Mouse (Mus musculus): ENCODE measurements around the gene Vps53. TPM values are rescaled to one million over a fixed set of nuclear protein-coding genes. Genes with fewer than 3 reads are reported as not detected.

Vps53 gene
- polyA plus RNA-seq, 1 experiment = 22.2 TPM

- Histone ChIP-seq H3K4me1 (ENCODE audit: control insufficient read depth, insufficient read depth, low read length) (no peaks in the 10 kb centered on the region; the same call in 1 of the 2 replicates), H3K4me3 (replicated peaks; ENCODE audit: extremely low read depth, low read depth, low read length) (no peak overlapping the region)
- DNase-seq = no peak
- TF ChIP-seq CTCF (IDR thresholded peaks at IDR 0.05; ENCODE audit: insufficient read depth, low read length) (no peak), POLR2A (IDR thresholded peaks at IDR 0.05; ENCODE audit: borderline replicate concordance, extremely low read depth, low read depth, low read length) (no peak)
- WGBS = 90% methylated on average over 5 of the region's 5 CpGs
Measured at GRCm38 (mm10) chr11:76052496-76052895, 127.0 kb downstream of the Vps53 start.

GRCm38 (mm10) chr11:76050967-76051512 lies 128.4 kb downstream of the Vps53 start:
- H3K4me1 ChIP-seq (ENCODE audit: control insufficient read depth, insufficient read depth, low read length) = no peaks in the 10 kb centered on the region; the same call in 1 of the 2 replicates
- WGBS = 52% methylated on average over 5 of the region's 5 CpGs
- TF ChIP-seq POLR2A (IDR thresholded peaks at IDR 0.05; ENCODE audit: borderline replicate concordance, extremely low read depth, low read depth, low read length) (no peak), CTCF (IDR thresholded peaks at IDR 0.05; ENCODE audit: insufficient read depth, low read length) (no peak)

GRCm38 (mm10) chr11:76050509-76050908 lies 128.9 kb downstream of the Vps53 start:
- 53% methylated on average over 3 of the region's 3 CpGs for WGBS
- TF ChIP-seq POLR2A (IDR thresholded peaks at IDR 0.05; ENCODE audit: borderline replicate concordance, extremely low read depth, low read depth, low read length) (no peak), CTCF (IDR thresholded peaks at IDR 0.05; ENCODE audit: insufficient read depth, low read length) (no peak)
- DNase-seq = no peak
- H3K4me1 ChIP-seq (ENCODE audit: control insufficient read depth, insufficient read depth, low read length) = no peaks in the 10 kb centered on the region; the same call in 1 of the 2 replicates
- no peak overlapping the region for H3K4me3 ChIP-seq (replicated peaks; ENCODE audit: extremely low read depth, low read depth, low read length)

More at GRCm38 (mm10) chr11:76050967-76051512, 128.4 kb downstream of the Vps53 start:
- DNase-seq = no peak
- no peak overlapping the region for H3K4me3 ChIP-seq (replicated peaks; ENCODE audit: extremely low read depth, low read depth, low read length)

GRCm38 (mm10) chr11:76045367-76045766 lies 134.1 kb downstream of the Vps53 start:
- no peak for DNase-seq
- peaks cover 9% of the 10 kb centered on the region for H3K4me1 ChIP-seq (ENCODE audit: control insufficient read depth, insufficient read depth, low read length)
- 50% methylated on average over 6 of the region's 6 CpGs for WGBS

DNA sequence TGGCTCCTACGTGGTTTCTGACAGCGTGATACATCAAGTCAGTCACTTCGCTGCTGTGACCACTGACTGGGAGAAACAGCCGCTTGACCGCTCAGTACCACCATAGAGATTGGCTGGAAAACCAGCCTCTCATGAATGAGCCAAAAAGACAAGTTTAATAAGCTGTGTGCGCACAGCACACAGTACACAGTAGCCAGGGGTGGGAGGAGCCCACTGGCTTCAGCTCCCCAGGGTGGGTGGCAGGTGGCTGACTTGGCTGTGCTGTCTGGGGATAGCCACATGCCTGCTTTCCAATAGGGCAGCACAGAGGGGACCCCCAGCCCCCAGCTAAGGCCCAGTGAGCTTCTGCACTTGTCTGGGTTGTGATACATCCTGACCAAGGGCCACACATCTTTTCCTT lies 135.0 kb downstream of the Vps53 start:
- Histone ChIP-seq H3K4me1 (ENCODE audit: control insufficient read depth, insufficient read depth, low read length) (peaks cover 9% of the 10 kb centered on the region), H3K4me3 (replicated peaks; ENCODE audit: extremely low read depth, low read depth, low read length) (no peak overlapping the region)
- DNase-seq = no peak
- TF ChIP-seq POLR2A (IDR thresholded peaks at IDR 0.05; ENCODE audit: borderline replicate concordance, extremely low read depth, low read depth, low read length) = no peak
- TF ChIP-seq CTCF (IDR thresholded peaks at IDR 0.05; ENCODE audit: insufficient read depth, low read length) = no peak
- 91% methylated on average over 6 of the region's 6 CpGs for WGBS

More at GRCm38 (mm10) chr11:76045367-76045766, 134.1 kb downstream of the Vps53 start:
- H3K4me3 ChIP-seq (replicated peaks; ENCODE audit: extremely low read depth, low read depth, low read length) = no peak overlapping the region
- TF ChIP-seq POLR2A (IDR thresholded peaks at IDR 0.05; ENCODE audit: borderline replicate concordance, extremely low read depth, low read depth, low read length) (no peak), CTCF (IDR thresholded peaks at IDR 0.05; ENCODE audit: insufficient read depth, low read length) (no peak)

DNA sequence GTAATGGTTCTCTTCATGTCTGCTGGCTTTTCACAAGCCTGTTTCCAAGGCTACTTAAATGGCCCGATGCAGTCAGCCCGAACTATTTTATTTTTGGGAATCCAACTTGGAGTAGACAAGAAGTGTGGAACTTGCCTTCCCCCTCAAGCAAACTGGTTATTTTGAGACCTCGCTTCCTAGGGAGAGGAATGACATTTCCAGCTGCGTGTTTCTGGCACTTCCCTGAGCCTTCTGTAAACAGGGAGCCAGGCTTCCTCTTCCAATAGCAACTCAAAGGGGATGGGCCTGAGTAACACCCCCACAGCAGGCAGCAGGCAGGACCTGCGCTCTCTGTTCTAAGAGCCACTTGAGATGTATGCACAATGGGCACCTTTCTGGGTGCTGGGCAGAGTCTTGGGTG lies 136.6 kb downstream of the Vps53 start:
- Histone ChIP-seq H3K4me3 (replicated peaks; ENCODE audit: extremely low read depth, low read depth, low read length) (no peak overlapping the region), H3K4me1 (ENCODE audit: control insufficient read depth, insufficient read depth, low read length) (peaks cover 9% of the 10 kb centered on the region)
- DNase-seq = peak; percentile 40
- TF ChIP-seq CTCF (IDR thresholded peaks at IDR 0.05; ENCODE audit: insufficient read depth, low read length) (no peak), POLR2A (IDR thresholded peaks at IDR 0.05; ENCODE audit: borderline replicate concordance, extremely low read depth, low read depth, low read length) (no peak)
- WGBS = 19% methylated on average over 5 of the region's 5 CpGs

DNA sequence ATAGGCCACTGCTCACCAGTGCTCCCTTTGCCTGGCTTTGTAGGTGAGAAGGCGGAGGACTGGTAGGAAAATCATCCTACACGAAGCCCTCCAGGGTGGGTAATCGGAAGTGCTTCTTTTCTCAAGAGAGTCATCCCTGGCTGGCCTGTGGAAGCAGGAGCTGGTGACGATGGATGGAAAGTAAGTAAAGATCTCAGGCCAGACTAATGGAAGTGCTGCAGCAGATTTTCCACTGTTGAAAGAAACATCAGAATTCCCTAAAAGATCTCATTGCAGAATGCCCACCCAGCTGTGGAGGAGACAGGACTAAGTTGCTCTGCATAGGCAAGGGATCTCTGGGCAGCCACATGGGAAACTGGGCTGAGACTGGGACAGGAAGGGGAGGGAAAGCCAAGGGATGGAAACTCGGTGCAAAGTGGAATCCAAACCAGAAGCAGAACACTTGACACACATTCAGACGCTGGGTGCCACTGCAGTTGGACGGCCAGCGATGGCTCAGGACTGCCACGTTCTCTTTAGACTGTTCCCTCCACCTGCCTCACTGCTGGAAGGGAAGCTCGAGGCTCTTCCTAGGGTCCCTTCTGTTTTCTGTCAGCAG lies 137.3 kb downstream of the Vps53 start:
- 58% methylated on average over 10 of the region's 10 CpGs for WGBS
- no peak for DNase-seq
- Histone ChIP-seq H3K4me1 (ENCODE audit: control insufficient read depth, insufficient read depth, low read length) (peaks cover 9% of the 10 kb centered on the region), H3K4me3 (replicated peaks; ENCODE audit: extremely low read depth, low read depth, low read length) (no peak overlapping the region)
- TF ChIP-seq POLR2A (IDR thresholded peaks at IDR 0.05; ENCODE audit: borderline replicate concordance, extremely low read depth, low read depth, low read length) = no peak

GRCm38 (mm10) chr11:76040761-76041376 lies 138.6 kb downstream of the Vps53 start:
- DNase-seq = no peak

GRCm38 (mm10) chr11:76040106-76040505 lies 139.3 kb downstream of the Vps53 start:
- DNase-seq = no peak
- H3K4me1 ChIP-seq (ENCODE audit: control insufficient read depth, insufficient read depth, low read length) = peaks cover 12% of the 10 kb centered on the region
- no peak overlapping the region for H3K4me3 ChIP-seq (replicated peaks; ENCODE audit: extremely low read depth, low read depth, low read length)
- no peak for TF ChIP-seq CTCF (IDR thresholded peaks at IDR 0.05; ENCODE audit: insufficient read depth, low read length)
- TF ChIP-seq POLR2A (IDR thresholded peaks at IDR 0.05; ENCODE audit: borderline replicate concordance, extremely low read depth, low read depth, low read length) = no peak
- 78% methylated on average over 8 of the region's 8 CpGs for WGBS

More at GRCm38 (mm10) chr11:76040761-76041376, 138.6 kb downstream of the Vps53 start:
- whole genome bisulfite sequencing = 61% methylated on average over 4 of the region's 4 CpGs
- no peak for TF ChIP-seq CTCF (IDR thresholded peaks at IDR 0.05; ENCODE audit: insufficient read depth, low read length)
- H3K4me1 ChIP-seq (ENCODE audit: control insufficient read depth, insufficient read depth, low read length) = peaks cover 10% of the 10 kb centered on the region
- H3K4me3 ChIP-seq (replicated peaks; ENCODE audit: extremely low read depth, low read depth, low read length) = no peak overlapping the region

Data from lung, adult 2 months (tissue).